Mouse (Mus musculus): ENCODE data around the gene Nras. TPM values are rescaled to one million over a fixed set of nuclear protein-coding genes. Genes with fewer than 3 reads are reported as not detected.

The Nras gene
- polyA plus RNA-seq, 2 experiments = 67.8 to 99.2 TPM

DNA sequence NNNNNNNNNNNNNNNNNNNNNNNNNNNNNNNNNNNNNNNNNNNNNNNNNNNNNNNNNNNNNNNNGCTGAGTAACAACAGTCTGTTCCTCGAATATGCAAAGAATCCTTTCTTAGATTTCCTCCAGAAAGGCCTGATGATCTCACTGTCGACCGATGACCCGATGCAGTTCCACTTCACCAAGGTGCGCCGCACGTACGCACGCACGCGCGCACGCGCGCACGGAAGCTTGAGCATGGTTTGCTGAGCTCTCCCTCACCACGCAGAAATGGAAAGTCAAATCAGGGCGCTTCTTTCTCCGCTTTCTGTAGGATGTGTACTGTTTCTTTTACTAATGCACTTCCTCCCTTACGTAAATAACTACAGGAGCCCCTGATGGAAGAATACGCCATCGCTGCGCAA lies 40.6 kb downstream of the Nras start:
- no peak overlapping the region for H3K4me2 ChIP-seq (replicated peaks; ENCODE audit: low read depth, low read length, severe bottlenecking)
- no peaks in the 10 kb centered on the region for H3K27me3 ChIP-seq (ENCODE audit: control insufficient read depth, insufficient read depth, low read length)
- no peak overlapping the region for H3K4me3 ChIP-seq (replicated peaks; ENCODE audit: low read length)
- TF ChIP-seq POLR2A (IDR thresholded peaks at IDR 0.05; ENCODE audit: borderline replicate concordance, extremely low read depth, insufficient read depth, insufficient read length) = no peak
- DNase-seq (ENCODE audit: low spot score) (no peak), ATAC-seq (ENCODE audit: low FRiP score, low read depth) (no peak)
- no peak overlapping the region for H3K27ac ChIP-seq (replicated peaks; ENCODE audit: low read depth, low read length)
- H3K36me3 ChIP-seq (ENCODE audit: control insufficient read depth, insufficient read depth, low read length) = no peaks in the 10 kb centered on the region
- no peak overlapping the region for H3K9ac ChIP-seq (ENCODE audit: low read depth, low read length, severe bottlenecking)
- 74% methylated on average over 23 of the region's 23 CpGs for WGBS
- no peaks in the 10 kb centered on the region for H3K9me3 ChIP-seq (ENCODE audit: control insufficient read depth, low read length)
- 0 out of 2 replicates have a peak, but pooled peaks cover 6% of the 10 kb centered on the region for H3K4me1 ChIP-seq (ENCODE audit: control insufficient read depth, insufficient read depth, low read length)

DNA sequence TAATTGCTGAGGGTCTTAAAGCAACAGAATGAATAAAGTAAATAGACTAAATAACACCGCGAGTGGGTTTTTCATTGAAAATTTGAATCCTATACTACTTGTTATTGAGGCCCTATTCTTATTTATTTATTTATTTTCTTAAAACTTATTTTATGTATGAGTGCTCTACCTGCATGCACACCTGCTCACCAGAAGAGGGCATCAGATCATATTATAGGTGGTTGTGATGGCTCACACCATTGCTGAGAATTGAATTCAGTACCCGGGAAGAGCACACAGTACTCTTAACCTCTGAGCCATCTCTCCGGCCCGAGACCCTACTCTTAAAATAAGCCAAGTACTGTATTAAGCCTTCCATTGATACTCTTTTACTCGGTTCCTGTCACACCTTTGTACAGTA lies 41.6 kb downstream of the Nras start:
- H3K36me3 ChIP-seq (ENCODE audit: control insufficient read depth, insufficient read depth, low read length) = no peaks in the 10 kb centered on the region
- no peak overlapping the region for H3K27ac ChIP-seq (replicated peaks; ENCODE audit: low read depth, low read length)
- WGBS = 86% methylated on average over 6 of the region's 6 CpGs
- ATAC-seq (ENCODE audit: low FRiP score, low read depth) (no peak), DNase-seq (ENCODE audit: low spot score) (no peak)
- no peaks in the 10 kb centered on the region for H3K27me3 ChIP-seq (ENCODE audit: control insufficient read depth, insufficient read depth, low read length)
- H3K4me1 ChIP-seq (ENCODE audit: control insufficient read depth, insufficient read depth, low read length) = 0 out of 2 replicates have a peak, but pooled peaks cover 7% of the 10 kb centered on the region
- H3K4me2 ChIP-seq (replicated peaks; ENCODE audit: low read depth, low read length, severe bottlenecking) = no peak overlapping the region
- no peak overlapping the region for H3K4me3 ChIP-seq (replicated peaks; ENCODE audit: low read length)
- TF ChIP-seq POLR2A (IDR thresholded peaks at IDR 0.05; ENCODE audit: borderline replicate concordance, extremely low read depth, insufficient read depth, insufficient read length) = no peak
- no peak overlapping the region for H3K9ac ChIP-seq (ENCODE audit: low read depth, low read length, severe bottlenecking)
- H3K9me3 ChIP-seq (ENCODE audit: control insufficient read depth, low read length) = no peaks in the 10 kb centered on the region

DNA sequence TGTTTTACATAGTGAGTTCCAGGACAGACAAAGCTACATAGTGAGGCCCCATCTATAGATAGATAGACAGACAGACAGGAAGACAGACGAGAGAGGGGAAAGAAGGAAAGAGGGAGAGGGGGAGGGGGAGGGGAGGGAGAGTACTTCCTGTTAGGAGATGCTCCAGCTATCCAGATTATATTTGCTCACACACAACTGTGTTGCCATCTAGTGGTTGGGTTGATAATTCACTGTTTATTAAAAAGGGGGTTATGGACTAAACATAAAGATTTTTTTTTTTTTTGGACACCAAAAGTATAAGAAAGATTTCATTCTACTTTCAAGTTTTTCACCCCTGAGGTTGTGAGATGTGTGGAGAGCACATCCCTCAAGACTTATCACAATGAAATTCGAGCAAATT lies 42.6 kb downstream of the Nras start:
- TF ChIP-seq POLR2A (IDR thresholded peaks at IDR 0.05; ENCODE audit: borderline replicate concordance, extremely low read depth, insufficient read depth, insufficient read length) = no peak
- no peaks in the 10 kb centered on the region for H3K36me3 ChIP-seq (ENCODE audit: control insufficient read depth, insufficient read depth, low read length)
- no peak overlapping the region for H3K9ac ChIP-seq (ENCODE audit: low read depth, low read length, severe bottlenecking)
- WGBS = 63% methylated on average over 2 of the region's 2 CpGs
- H3K4me1 ChIP-seq (ENCODE audit: control insufficient read depth, insufficient read depth, low read length) = 0 out of 2 replicates have a peak, but pooled peaks cover 7% of the 10 kb centered on the region
- H3K4me3 ChIP-seq (replicated peaks; ENCODE audit: low read length) = no peak overlapping the region
- DNase-seq (ENCODE audit: low spot score) = no peak
- no peak overlapping the region for H3K27ac ChIP-seq (replicated peaks; ENCODE audit: low read depth, low read length)
- H3K27me3 ChIP-seq (ENCODE audit: control insufficient read depth, insufficient read depth, low read length) = no peaks in the 10 kb centered on the region
- no peaks in the 10 kb centered on the region for H3K9me3 ChIP-seq (ENCODE audit: control insufficient read depth, low read length)
- no peak overlapping the region for H3K4me2 ChIP-seq (replicated peaks; ENCODE audit: low read depth, low read length, severe bottlenecking)
- ATAC-seq (ENCODE audit: low FRiP score, low read depth) = no peak

DNA sequence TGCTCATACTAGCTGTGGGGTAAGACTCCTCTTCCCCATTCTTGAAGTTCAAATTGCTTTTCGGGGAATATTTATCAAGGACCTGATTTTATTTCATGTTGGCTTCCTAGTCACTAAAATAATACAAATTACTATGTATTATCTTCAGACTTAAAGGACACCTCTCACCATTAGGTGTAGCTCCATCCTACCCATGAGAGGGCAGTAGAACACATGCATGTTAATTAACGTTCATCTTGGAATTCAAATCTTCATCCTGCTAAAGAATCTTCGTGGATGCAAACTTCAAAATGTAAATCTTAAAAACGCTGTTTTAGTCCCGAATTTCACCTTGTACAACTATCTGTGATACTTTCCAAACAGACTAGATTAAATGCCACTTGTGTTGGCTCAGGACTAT lies 43.1 kb downstream of the Nras start:
- H3K27ac ChIP-seq (replicated peaks; ENCODE audit: low read depth, low read length) = no peak overlapping the region
- no peaks in the 10 kb centered on the region for H3K27me3 ChIP-seq (ENCODE audit: control insufficient read depth, insufficient read depth, low read length)
- H3K4me1 ChIP-seq (ENCODE audit: control insufficient read depth, insufficient read depth, low read length) = 0 out of 2 replicates have a peak, but pooled peaks cover 7% of the 10 kb centered on the region
- TF ChIP-seq POLR2A (IDR thresholded peaks at IDR 0.05; ENCODE audit: borderline replicate concordance, extremely low read depth, insufficient read depth, insufficient read length) = no peak
- no peak overlapping the region for H3K9ac ChIP-seq (ENCODE audit: low read depth, low read length, severe bottlenecking)
- ATAC-seq (ENCODE audit: low FRiP score, low read depth) (no peak), DNase-seq (ENCODE audit: low spot score) (no peak)
- no peaks in the 10 kb centered on the region for H3K36me3 ChIP-seq (ENCODE audit: control insufficient read depth, insufficient read depth, low read length)
- no peak overlapping the region for H3K4me3 ChIP-seq (replicated peaks; ENCODE audit: low read length)
- H3K4me2 ChIP-seq (replicated peaks; ENCODE audit: low read depth, low read length, severe bottlenecking) = no peak overlapping the region
- WGBS = 63% methylated on average over 5 of the region's 5 CpGs
- no peaks in the 10 kb centered on the region for H3K9me3 ChIP-seq (ENCODE audit: control insufficient read depth, low read length)

GRCm38 (mm10) chr3:103101909-103102308 lies 43.8 kb downstream of the Nras start:
- Histone ChIP-seq H3K4me1 (ENCODE audit: control insufficient read depth, insufficient read depth, low read length) (0 out of 2 replicates have a peak, but pooled peaks cover 7% of the 10 kb centered on the region), H3K27me3 (ENCODE audit: control insufficient read depth, insufficient read depth, low read length) (no peaks in the 10 kb centered on the region), H3K4me3 (replicated peaks; ENCODE audit: low read length) (peak overlapping the region; percentile 70), H3K9me3 (ENCODE audit: control insufficient read depth, low read length) (no peaks in the 10 kb centered on the region), H3K27ac (replicated peaks; ENCODE audit: low read depth, low read length) (no peak overlapping the region), H3K4me2 (replicated peaks; ENCODE audit: low read depth, low read length, severe bottlenecking) (peak overlapping the region; percentile 85), H3K9ac (ENCODE audit: low read depth, low read length, severe bottlenecking) (peak overlapping the region; percentile 80), H3K36me3 (ENCODE audit: control insufficient read depth, insufficient read depth, low read length) (no peaks in the 10 kb centered on the region)
- no peak for TF ChIP-seq POLR2A (IDR thresholded peaks at IDR 0.05; ENCODE audit: borderline replicate concordance, extremely low read depth, insufficient read depth, insufficient read length)
- under 1% methylated on average over 14 of the region's 14 CpGs for WGBS
- peak; percentile 33 for DNase-seq (ENCODE audit: low spot score)
- ATAC-seq (ENCODE audit: low FRiP score, low read depth) = no peak
